Mouse (Mus musculus): ENCODE measurements at regions not wholly inside any gene's neighbourhood (a gene's known extent, or its start where the extent isn't known, plus 50 kb on each side); places are given as distances from the start of the nearest gene placed in this dataset.
A peak's percentile ranks its signal among the peaks of the same experiment; 100 is the strongest.
"Not testable (repeated sequence)": the region's sequence is repeated elsewhere in the genome, so short reads cannot be mapped to it uniquely, and the experiment has no call there.

- DNase-seq, result no peak
Measured at GRCm38 (mm10) chr8:115995320-115995719, 287.7 kb upstream of the Maf start.

GRCm38 (mm10) chr8:115991989-115992388, 284.4 kb upstream of the Maf start:
- DNase-seq, result no peak

DNA sequence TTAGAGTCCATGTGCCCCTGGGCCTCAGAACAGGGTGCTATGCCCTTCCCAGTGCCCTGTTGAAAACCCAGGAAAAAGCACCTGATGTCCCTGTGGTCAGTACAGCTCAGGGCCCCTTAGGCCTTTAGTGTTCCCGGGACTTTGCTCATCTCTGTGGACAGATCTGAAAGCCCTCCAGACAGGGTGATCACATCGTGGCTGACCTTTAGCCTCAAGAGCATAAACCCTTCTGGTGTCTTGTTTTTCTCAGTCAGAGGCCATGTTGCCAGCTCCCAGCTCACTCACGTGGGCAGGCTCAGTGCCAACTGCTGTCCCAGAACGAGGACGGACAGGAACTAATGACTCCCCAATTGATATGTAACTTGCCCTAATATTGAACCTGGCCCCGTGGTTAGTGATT, 275.8 kb upstream of the Maf start:
- no peak for DNase-seq

- DNase-seq, result no peak
Measured at GRCm38 (mm10) chr8:115982326-115982725, 274.7 kb upstream of the Maf start.

DNA sequence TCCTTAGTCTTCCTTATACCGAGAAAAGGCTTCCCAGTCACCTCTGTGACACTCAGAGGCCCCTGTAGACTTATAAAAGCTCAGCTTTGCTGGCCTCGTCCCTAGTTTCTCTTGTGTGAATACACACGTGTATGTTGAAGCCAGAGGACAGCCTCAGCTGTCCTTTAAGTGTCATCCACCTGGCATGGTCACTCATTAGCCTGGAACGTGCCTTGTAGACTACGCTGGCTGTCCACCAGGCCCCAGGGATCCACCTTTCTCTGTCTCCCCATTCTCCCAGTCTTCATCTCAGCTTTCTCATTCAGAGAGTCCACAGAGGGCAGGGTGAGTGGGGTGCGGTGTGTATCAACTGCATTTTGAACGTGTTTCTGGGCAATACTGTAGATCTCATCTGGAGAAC, 273.8 kb upstream of the Maf start:
- DNase-seq, result no peak

GRCm38 (mm10) chr8:115980616-115981015, 273.0 kb upstream of the Maf start:
- DNase-seq, result no peak

DNA sequence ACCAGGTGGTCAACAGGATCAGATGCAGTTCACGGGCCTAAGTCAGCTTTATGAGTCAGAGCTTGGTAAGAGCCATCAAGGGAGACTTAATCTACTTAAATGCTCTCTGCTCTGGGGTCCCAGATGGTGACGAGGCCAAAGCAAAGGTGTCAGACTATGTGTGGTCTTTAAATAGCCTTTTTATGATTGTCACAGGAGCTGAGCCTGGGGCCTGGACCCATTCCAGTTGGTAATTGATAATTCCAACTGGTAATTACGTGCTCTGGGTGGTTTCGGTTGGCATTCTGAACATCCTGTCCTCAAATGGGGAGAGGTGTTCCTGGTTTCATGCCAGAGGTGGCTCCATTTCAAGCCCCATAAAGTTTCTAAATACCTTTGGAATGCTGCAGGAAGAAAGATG, 269.6 kb upstream of the Maf start:
- no peak for DNase-seq

GRCm38 (mm10) chr8:115974706-115975105, 267.1 kb upstream of the Maf start:
- no peak for DNase-seq

DNA sequence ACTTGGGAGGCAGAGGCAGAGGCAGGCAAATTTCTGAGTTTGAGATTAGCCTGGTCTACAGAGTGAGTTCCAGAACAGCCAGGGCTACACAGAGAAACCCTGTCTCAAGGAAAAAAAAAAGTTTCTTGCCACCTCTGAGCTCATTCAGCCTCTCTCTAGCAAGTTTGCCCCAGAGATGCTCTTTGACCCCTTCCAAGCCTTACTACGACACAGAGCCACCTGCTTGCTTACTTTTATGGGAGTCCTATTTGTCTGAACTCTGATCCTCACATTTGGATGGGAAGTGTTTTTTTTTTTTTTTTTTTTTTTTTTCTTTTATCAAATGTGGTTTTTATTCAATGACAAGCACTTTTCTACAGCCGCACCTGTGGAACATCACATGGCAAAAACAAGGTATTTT, 263.8 kb upstream of the Maf start:
- DNase-seq, result not testable (repeated sequence)

- DNase-seq, result no peak
Measured at GRCm38 (mm10) chr8:115968121-115968520, 260.5 kb upstream of the Maf start.

GRCm38 (mm10) chr8:115965981-115966380, 258.4 kb upstream of the Maf start:
- no peak for DNase-seq

GRCm38 (mm10) chr8:115955371-115955770, 247.8 kb upstream of the Maf start:
- DNase-seq, result no peak

DNA sequence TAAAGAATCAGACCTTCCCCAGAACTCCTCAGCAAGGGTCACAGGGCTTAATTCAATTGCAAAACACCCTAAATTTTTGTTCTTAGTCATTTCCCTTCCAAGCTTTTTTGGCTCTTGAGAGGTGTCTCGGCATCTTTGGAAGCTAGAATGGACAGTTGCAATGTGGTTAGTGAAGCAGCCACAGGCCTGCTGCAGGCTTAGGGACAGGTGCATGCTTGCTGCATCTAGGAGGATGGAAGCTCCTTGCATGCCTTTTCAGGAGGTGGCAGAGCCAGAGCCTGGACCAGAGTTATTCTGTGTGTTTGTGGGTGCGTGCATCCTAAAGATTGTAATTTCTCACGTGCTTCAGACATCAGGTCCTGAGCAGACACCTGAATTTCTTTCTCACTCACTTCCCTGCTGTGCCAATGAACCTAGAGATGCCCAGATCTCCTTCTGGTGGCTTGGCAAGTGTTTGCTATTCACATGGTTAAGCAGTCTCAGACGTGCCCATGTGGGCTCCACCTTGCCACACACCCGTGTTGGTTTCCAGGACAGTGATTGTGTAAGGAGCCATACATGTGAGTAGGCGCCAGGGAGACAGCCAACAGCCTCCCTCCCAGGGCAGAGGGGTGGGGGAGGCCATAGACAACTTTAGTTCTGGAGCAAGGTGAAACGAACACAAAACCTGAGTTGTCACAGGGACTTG, 246.3 kb upstream of the Maf start:
- no peak for DNase-seq

DNA sequence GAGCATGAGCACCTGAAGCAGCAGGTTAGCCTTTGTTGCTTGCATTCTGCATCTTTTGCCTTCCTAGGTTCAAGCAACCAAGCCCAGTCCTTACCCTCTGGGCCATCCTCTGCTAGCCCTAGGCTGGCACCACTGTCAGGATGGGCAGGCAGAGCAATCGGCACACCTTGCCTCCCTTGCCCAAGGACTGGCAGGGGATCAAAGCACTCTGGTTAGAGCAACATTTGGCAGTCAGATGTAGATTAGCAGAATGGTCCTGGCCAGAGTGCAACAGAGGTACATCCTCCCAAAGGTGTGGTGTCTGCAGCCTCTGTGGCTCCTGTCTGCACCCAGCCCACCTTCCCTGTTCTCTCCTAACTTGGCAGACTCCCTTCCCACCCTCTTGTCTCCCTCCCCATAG, 244.9 kb upstream of the Maf start:
- no peak for DNase-seq

DNA sequence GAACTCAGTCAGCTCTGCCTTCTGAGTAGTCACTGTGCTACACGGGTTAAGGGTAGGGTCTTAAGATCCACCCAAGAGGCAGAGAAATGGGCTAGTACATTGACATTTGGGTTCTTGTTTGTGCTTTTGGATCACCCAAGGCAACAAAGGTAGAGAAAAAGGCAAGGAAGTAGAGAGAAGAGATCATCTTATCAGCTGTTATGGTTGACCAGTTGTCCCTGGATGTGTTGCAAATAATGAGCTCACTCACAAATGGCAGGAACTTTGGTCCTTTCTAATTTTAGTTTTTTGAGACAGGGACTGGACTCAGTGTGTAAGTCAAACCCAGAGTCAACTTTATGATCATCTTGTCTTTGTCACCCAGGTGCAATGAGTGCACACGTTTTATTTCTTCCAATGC, 241.3 kb upstream of the Maf start:
- no peak for DNase-seq

DNA sequence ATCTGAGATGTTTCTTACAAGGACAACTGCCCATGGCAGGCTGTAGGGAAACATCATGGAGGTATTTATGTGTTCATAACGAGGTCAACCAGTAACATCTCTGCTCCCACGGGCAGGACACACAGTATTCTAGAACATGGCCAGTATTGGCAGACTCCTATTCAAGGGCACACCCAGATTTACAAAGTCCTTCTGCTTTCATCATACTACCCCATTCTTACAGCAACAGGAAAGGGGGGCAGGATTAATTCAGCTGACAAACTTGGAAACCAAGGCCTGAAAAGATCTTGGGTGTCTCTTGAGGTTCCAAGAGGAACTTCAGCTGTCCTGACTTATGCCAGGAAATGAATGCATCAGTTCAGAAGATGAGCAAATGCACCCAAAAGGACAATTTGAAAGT, 240.4 kb upstream of the Maf start:
- DNase-seq, result no peak

DNA sequence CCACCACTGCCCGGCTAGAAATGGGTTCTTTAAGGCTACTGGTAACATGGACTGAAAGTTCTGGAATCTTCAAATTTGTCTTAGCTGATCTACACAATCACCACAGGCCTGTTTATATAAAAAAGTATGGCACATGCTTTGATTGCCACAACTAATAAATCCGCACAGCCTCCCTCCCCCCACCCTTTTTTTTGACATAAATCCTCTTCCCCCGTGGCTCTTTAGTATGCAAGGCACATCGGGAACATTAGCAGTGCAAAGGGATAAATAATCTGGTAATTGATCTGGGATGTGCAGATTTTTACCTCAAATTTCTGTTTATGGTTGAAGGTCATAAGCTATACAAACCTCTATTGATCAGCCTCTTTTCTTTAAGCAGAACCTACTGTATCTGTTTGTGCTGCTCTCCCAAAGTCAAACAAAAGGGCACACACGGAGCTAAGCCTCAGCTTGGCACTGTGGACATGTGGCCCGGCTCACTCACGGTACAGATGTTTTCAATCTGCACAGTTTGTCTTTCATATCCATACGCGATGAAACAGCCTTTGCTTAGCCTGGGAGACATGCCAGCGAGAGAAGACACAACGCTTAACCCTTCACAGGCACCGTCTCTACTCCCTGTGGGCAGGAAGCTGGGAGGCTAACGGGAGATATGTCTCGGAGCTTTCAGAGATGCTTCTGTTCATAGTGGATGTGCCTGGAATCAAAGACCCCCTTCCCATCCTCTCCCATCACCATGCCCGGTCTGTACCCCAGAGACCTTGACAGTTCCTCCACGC, 235.3 kb upstream of the Maf start:
- DNase-seq, result peak; percentile 1

GRCm38 (mm10) chr8:115929472-115930210, 222.0 kb upstream of the Maf start:
- DNase-seq, result no peak

GRCm38 (mm10) chr8:115921889-115922288, 214.3 kb upstream of the Maf start:
- no peak for DNase-seq

GRCm38 (mm10) chr8:115906650-115907049, 199.1 kb upstream of the Maf start:
- DNase-seq, result no peak

DNA sequence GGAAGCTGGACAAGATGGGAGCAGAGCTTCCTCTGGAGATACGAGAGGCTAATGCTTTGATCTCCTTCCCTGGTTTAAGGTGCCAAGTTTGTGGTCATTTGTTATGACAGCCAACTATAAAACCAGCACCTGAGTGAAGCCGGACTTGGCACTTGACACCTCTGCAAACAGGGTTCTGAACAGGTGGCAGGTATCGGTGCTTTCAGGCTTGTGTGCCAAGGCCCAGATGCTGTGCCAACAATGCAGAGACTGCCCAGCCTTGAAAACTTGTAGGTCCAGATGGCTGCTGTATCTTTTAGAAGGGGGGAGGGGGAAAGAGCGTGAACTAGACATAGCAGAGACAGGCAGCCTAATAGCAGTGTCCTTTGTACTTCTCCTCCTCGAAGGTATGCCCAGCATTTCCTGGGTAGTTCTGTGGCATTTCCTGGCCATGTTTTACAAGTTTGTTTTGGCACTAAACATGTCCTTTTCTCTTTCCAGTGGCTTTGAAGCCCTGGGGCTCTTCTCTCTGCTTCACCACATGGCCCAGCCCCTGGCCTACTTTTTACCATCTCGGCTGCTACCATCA, 196.3 kb upstream of the Maf start:
- no peak for DNase-seq

- no peak for DNase-seq
Measured at GRCm38 (mm10) chr8:115897521-115898178, 190.1 kb upstream of the Maf start.

- DNase-seq, result no peak
Measured at GRCm38 (mm10) chr8:115897086-115897485, 189.5 kb upstream of the Maf start.
